Mouse (Mus musculus) erythroblast, embryonic 14.5 days (primary cell): ENCODE data around the gene Gclc.

Experiments used
- GATA1 ChIP-seq: IDR thresholded peaks from 2 replicates; pipeline ENCODE4 v1.6.1; 2012; ENCODE audit warnings: low read length, inconsistent platforms, mixed read lengths
- TAL1 ChIP-seq: IDR thresholded peaks from 3 replicates; pipeline ENCODE4 v1.6.1; 2012; ENCODE audit warnings: low read length, inconsistent platforms, mixed read lengths

GRCm38 (mm10) chr9:77715262-77715661 is 39.1 kb upstream of the Gclc start:
- no peak for TF ChIP-seq TAL1
- no peak for TF ChIP-seq GATA1
